Mouse (Mus musculus): ENCODE results near the gene Fgfr2.

The Fgfr2 gene

GRCm38 (mm10) chr7:130731792-130732191 lies 2391.4 kb downstream of the Fgfr2 start:
- DNase-seq (ENCODE audit: low read depth, low spot score): no peak

- DNase-seq (ENCODE audit: low read depth, low spot score): no peak
These were observed 2395.6 kb downstream of the Fgfr2 start for GRCm38 (mm10) chr7:130727560-130727959.

GRCm38 (mm10) chr7:130726724-130727422 lies 2396.3 kb downstream of the Fgfr2 start:
- no peak for DNase-seq (ENCODE audit: low read depth, low spot score)

- no peak for DNase-seq (ENCODE audit: low read depth, low spot score)
These were observed 2397.0 kb downstream of the Fgfr2 start for GRCm38 (mm10) chr7:130726185-130726584.

- no peak for DNase-seq (ENCODE audit: low read depth, low spot score)
These were observed 2402.4 kb downstream of the Fgfr2 start for GRCm38 (mm10) chr7:130720646-130721335.

- DNase-seq (ENCODE audit: low read depth, low spot score): no peak
These were observed 2403.1 kb downstream of the Fgfr2 start for GRCm38 (mm10) chr7:130719931-130720598.

GRCm38 (mm10) chr7:130716989-130717388 lies 2406.2 kb downstream of the Fgfr2 start:
- DNase-seq (ENCODE audit: low read depth, low spot score): no peak

- no peak for DNase-seq (ENCODE audit: low read depth, low spot score)
These were observed 2406.8 kb downstream of the Fgfr2 start for GRCm38 (mm10) chr7:130716341-130716740.

GRCm38 (mm10) chr7:130715467-130715866 lies 2407.7 kb downstream of the Fgfr2 start:
- DNase-seq (ENCODE audit: low read depth, low spot score): no peak

GRCm38 (mm10) chr7:130713319-130713718 lies 2409.8 kb downstream of the Fgfr2 start:
- no peak for DNase-seq (ENCODE audit: low read depth, low spot score)

GRCm38 (mm10) chr7:130711851-130712250 lies 2411.3 kb downstream of the Fgfr2 start:
- DNase-seq (ENCODE audit: low read depth, low spot score): no peak

GRCm38 (mm10) chr7:130709372-130710274 lies 2413.5 kb downstream of the Fgfr2 start:
- DNase-seq (ENCODE audit: low read depth, low spot score): no peak

- DNase-seq (ENCODE audit: low read depth, low spot score): no peak
These were observed 2414.2 kb downstream of the Fgfr2 start for GRCm38 (mm10) chr7:130708940-130709339.

GRCm38 (mm10) chr7:130705230-130705629 lies 2417.9 kb downstream of the Fgfr2 start:
- no peak for DNase-seq (ENCODE audit: low read depth, low spot score)

- DNase-seq (ENCODE audit: low read depth, low spot score): no peak
These were observed 2421.8 kb downstream of the Fgfr2 start for GRCm38 (mm10) chr7:130701336-130701735.

- DNase-seq (ENCODE audit: low read depth, low spot score): no peak
These were observed 2424.7 kb downstream of the Fgfr2 start for GRCm38 (mm10) chr7:130698480-130698879.

GRCm38 (mm10) chr7:130696347-130697234 lies 2426.6 kb downstream of the Fgfr2 start:
- DNase-seq (ENCODE audit: low read depth, low spot score): no peak

- DNase-seq (ENCODE audit: low read depth, low spot score): no peak
These were observed 2427.3 kb downstream of the Fgfr2 start for GRCm38 (mm10) chr7:130695669-130696338.

- DNase-seq (ENCODE audit: low read depth, low spot score): no peak
These were observed 2429.4 kb downstream of the Fgfr2 start for GRCm38 (mm10) chr7:130693800-130694193.
